Mouse (Mus musculus) urinary bladder, postnatal 10 days (tissue): ENCODE data around the gene Dcaf8.
A peak's percentile ranks its signal among the peaks of the same experiment; 100 is the strongest.

ENCODE experiments used
- DNase-seq: peaks from one replicate; pipeline ENCODE4 v3.0.0; 2022; ENCODE audit warnings: low spot score

The Dcaf8 gene

DNA sequence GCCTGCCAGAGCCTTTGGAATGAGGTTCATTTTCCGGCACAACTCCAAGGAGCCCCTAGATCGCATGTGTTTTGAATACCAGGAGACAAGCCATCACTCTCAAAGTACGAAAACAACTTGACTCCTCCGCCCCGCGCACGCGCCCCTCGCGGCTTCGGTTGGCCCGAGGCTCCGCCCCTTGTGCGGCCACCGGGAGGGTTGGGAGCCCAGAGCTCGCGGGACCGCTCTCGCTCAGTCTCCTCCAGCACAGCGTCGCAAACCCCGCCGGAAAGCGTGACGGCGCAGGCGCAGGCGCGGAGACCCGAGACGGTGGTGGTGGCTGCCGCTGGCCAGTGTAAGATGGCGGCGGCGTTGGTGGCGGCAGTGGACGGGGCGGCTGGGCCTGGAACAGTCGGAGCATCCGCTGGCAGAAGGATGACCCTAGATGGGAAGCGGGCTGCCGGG is at the start of gene Dcaf8:
Gene Dcaf8, plus strand, starts transcription at position 250 of the 444 bp plus-strand sequence.
- DNase-seq = peak; percentile 90

DNA sequence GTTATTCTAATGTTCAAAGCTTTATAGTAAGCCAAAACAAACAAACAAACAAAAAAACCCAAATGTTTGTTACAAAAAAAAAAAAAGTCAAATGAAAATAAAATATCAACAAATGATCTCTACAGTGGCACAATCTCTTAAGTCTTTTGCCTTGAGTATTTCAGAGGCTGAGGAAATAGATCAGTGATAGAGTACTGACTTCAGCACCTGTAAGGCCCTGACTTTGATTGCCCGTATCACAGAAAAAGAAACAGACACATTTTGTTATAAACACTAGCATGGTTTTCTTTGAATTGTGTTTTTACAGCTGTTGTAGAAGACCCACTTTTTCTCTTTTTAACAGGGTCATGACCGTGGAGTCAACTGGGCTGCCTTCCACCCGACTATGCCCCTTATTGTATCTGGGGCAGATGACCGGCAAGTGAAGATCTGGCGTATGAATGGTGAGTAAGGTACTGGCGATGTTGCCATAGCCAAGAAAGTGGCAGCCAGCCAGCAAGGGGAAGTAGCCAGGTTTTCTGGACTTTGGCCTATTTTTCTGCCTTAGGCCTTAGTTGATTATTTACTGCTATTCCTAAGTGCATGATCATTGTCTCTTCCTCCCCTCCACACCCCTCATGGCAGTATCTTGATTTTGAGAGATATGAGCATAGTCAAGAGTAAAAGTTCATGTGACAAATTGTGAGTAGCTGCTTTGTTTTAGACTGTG is 48.4 kb upstream of the Dcaf8 start:
- no peak for DNase-seq

DNA sequence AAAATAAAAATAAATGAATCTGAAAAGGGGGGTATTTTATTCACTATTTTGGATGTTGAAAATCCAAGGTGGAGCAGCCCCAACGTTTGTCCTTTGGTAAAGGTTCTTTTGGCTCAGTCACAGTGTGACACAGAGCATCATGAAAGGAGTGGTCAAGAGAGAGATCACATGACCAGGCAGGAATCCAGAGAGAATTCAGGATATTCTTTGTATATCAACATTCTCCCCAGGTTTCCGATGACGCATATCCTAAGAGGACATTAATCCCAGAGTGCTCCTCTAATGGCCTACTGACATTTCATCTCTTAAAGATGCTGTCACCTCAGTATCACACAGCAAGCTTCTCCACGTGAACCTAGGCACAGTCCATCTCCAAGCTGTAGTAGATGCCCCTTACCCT is 44.3 kb upstream of the Dcaf8 start:
- no peak for DNase-seq

DNA sequence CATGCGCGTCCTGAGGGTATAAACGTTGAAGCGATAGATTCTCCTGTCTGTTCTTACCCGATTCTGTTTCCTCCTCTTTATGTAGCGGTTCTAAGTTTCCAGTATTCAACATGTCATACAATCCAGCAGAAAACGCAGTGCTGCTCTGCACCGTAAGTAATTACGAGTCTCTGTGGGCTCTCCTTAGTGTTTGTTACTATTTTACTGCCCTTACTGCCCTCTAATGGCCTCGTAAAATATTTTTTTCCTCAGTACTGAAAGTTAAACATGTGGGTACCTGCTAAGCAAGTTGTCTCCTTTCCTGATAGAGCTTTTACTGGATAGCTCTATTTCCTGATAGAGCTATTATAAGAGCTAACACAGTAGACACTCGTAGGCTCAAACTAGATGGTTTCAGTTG is 42.8 kb upstream of the Dcaf8 start:
- DNase-seq = no peak

DNA sequence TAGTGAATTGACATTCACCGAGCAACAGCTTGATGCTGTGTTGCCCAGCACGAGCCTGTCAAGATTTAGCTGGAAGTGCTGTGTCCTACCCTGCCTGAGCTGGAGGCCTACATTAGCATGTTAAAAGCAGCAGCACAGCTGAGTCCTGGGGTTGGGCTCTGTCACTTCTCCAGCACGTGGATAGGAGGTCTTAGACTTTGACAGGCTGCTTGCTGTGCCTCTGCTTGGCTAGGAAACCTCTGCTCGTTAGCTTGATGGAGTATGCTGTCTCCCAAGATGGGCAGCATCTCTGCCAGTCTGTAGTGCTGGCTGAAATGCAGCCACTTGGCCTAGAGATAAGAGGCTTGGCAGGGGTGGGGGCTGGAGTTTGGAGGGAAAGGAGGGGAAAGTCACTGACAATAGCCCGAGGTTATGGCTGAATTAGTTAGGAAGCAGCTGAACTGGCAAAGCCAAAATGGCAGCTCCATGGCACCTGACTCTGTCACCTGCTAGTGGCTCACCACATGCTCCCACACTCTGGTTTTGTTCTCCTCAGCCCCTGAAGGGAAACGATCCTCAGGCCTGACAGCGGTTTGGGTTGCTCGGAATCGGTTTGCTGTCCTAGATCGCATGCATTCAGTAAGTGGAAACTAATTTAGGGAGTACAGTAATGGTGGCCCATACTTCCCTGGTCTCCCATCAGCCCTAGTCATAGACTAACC is 40.0 kb upstream of the Dcaf8 start:
- DNase-seq = no peak

DNA sequence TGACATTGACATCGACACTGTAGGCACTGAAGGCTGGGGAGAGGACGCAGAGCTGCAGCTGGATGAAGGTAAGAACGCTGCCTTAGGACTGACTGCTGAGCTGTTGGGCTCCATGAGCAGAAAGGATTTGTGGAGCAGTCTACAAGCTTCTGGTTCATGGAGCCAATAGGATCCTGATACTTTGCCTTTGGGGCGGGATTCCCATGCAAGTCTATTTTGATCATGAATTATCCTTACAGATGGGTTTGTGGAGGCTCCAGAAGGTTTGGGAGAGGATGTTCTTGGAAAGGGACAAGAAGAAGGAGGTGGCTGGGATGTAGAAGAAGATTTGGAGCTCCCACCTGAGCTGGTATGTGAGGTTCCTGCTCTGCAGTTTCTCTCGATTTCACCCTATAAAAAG is 30.9 kb upstream of the Dcaf8 start:
- DNase-seq = no peak

DNA sequence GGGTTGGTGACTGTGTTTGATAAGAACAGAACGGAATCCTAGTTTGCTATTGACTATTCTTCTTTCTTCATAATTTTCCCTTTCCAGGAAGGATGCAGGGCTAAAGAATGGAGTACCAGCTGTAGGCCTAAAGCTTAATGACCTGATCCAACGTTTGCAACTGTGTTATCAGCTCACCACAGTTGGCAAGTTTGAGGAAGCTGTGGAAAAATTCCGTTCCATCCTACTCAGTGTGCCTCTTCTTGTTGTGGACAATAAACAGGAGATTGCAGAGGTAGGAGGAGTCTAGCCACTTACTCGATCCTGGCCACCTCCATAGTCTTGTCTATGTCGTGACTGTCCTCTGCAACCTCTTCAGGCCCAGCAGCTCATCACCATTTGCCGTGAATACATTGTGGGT is 28.8 kb upstream of the Dcaf8 start:
- no peak for DNase-seq

DNA sequence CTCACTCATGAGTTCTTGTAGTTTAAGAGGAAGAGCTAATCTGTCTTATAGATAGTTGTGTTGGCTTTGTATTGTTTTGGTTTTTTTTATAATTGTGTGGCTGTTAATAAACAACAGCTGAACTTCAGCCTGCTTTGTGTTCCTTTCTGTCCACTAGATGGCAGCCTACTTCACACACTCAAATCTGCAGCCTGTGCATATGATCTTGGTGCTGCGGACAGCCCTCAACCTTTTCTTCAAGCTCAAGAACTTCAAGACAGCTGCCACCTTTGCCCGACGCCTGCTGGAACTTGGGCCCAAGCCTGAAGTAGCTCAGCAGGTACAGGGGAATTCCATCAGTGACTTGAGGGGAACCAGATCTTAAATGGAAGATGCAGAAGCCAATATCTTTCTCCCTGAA is 28.2 kb upstream of the Dcaf8 start:
- no peak for DNase-seq

DNA sequence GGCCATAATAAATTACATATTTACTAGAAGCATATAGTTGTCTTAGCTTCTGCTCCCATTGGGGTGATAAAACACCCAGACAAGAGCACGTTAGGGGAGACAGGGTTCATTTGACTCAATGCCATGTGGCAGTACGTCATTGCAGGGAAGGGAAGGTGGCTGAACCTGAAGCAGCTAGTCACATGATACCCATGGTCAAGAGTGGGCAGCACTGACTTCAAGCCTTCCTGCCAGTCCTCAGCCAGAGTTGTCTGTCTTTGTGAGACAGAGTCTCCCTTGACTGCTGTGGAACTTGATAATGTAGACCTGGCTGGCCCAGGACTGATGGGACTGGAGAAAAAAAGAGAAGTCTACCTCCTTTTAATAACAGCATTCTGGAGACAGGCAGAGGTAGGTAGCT is 25.2 kb upstream of the Dcaf8 start:
- no peak for DNase-seq

DNA sequence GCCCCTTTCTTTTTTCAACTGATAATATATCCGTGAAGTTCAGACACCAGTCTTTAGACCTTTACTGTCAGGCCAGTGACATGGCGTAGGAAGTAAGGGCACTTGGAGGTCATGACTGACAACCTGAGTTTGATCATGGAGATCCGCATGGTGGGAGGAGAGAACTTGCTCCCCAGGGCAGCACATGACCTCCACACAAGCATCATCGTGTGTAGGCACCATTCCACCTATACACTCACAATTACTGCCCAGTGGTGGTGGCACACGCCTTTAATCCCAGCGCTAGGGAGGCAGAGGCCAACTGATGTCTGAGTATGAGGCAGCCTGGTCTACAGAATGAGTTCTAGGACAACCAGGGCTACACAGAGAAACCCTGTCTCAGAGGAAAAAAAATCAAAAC is 23.3 kb upstream of the Dcaf8 start:
- DNase-seq = no peak

DNA sequence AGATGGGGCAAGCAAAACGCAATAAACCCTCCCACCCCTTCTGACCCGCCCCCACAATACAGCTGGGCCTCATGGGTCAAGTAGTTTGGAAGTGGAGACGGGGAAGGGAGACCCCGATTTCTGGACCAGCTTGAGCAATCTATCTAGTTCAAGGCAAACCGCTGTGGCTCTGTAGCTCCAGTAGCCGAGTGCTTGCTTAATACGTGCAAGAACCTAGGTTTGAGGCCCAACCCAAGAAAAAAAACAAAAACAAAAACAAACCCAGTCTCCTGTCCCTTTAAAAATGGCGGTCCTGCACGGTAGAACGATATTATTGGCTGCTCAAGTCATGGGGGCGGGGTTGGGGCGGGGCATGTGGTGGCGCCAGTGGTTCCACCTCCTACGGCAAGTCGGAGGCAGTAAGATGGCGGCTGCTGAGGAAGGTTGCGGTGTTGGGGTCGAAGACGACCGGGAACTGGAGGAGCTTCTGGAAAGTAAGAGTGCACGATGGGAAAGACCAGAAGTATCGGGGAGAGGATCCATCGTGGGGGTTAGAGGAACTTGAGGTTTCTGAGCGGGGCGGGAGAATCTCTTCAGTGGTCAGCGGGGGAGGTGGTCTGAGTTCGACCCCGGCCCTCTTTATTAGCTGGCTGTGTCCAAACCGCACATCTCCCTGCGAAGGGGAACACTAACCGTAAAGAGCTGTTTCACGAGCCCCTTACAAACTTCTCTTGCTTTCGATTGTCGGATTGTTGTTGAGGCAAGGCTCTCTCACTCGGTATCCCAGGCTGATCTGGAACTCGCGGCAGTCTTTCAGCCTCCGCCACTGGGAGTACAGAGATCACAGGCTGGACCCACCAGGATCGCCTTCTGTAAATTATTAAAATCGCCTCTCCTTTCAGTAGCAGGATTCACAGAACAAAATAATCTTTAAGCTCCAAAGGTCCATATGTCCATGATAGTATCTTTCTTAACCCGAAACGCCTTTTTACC is 21.2 kb upstream of the Dcaf8 start, which contains the start of gene Pex19:
Gene Pex19, plus strand, starts transcription at position 380 of the 972 bp plus-strand sequence.
- no peak for DNase-seq

DNA sequence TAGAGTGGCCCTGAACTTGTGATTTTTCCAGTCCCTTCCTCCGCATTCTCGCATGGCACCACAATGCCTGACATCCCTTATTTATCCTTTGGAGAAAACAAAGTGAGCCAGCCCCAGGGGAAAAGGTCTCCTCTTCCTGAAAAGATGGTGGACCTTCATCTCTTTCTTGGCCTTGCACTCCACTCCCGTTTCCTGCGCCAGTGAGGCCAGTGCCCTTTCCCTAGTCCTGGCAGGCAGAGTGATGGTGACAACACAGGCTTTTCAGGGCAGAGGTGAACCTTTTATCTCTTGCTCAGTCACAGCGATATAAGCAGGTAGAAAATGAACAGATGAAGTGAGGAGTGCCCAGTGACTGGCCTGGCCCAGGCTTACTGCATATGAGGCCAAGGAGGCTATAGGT is 20.4 kb upstream of the Dcaf8 start:
- no peak for DNase-seq

DNA sequence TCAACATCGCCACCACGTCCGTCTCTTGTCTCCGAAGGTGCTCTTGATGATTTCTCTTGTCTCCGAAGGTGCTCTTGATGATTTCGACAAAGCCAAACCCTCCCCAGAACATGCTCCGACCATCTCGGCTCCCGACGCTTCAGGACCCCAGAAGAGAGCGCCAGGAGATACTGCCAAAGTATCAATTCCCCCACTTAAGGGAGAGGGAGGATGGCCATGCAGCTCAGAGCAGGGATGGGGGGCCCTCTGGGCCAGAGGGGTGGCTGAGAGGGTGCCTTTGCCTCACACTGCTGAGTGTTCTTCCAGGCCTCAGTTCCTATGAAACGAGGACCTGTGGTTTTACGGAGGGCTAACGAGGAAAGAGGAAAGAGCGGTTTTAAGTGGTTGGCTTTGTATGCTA is 19.3 kb upstream of the Dcaf8 start:
- DNase-seq = no peak

DNA sequence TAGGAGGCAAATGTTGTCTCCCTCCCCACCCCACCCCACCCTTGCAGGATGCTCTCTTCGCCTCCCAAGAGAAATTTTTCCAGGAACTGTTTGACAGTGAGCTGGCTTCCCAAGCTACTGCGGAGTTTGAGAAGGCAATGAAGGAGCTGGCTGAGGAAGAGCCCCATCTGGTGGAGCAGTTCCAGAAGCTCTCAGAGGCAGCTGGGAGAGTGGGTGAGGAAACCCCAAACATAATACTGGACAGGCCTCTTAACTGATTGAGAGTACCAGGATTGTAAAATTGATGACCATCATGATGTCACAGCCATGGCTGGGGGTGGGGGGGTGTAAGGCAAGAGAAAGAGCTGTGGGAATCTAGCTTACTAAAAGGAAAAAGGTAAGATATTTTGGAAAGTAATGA is 18.8 kb upstream of the Dcaf8 start:
- DNase-seq = no peak

DNA sequence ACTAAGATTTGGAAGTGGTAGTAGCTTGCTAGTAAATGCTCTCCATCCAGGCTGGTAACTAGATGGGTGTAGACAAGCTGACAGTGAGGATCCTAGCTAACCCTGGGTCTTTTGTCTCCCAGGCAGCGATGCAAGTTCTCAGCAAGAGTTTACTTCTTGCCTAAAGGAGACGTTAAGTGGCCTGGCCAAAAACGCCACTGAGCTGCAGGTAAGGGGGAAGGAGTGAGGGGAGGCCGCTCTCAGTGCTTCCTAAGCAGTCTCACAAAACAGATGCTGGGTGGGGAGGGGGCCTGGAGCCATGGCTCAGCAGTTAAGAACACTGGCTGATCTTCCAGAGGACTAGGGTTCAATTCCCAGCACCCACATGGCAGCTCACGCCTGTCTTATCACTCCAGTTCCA is 18.1 kb upstream of the Dcaf8 start:
- DNase-seq = no peak

DNA sequence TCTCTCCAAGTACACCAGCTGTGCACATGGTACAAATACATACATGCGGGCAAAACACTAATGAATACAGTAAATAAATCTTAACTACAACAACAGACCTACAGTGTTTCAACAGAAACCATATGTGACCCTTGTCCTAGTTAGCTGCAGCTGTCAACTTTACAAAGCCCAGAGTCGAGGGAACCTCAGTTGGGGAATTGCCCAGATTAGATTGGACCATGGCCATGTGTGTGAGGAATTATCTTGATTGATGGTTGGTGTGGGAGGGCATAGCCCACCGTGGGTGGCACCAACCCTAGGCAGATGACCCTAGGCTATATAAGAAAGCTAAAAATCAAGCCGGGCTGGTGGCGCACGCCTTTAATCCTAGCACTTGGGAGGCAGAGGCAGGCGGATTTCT is 15.6 kb upstream of the Dcaf8 start:
- DNase-seq = no peak

DNA sequence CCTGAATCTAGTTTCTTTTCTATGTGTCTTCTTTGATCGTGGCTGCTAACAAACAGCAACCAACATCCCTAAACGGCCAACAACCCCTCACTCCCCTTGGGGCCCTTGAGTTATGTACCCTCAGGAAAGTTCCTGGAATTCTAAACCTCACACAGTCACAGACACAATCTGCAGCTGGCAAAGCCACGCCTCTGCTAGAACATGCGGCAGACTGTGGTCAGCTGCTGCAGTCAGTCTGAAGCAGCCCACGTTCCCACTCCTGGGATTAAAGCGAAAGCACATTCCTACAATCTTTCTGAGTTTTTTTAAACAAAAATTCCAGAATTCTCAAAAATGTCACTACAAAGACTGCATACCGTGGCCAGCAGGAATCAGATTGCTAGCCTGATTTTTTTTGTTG is 14.3 kb upstream of the Dcaf8 start:
- DNase-seq = no peak

DNA sequence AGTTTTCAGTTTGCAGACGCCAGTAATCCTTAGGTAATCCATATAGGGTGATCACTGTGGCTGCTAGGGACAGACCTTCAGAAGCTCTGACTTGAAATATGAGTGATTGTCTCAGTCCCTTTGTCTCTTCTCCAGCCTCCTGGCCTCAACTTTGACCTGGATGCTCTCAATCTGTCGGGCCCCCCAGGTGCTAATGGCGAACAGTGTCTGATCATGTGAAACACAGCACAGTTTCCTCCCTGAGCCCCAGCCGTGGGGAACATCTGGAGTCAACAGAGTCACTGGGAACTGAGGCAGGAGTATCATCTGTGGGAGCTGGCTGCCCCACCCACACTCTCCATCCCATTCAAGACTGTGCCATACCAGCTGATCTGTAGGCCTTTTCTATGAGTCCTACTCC is 13.8 kb upstream of the Dcaf8 start:
- DNase-seq = no peak

DNA sequence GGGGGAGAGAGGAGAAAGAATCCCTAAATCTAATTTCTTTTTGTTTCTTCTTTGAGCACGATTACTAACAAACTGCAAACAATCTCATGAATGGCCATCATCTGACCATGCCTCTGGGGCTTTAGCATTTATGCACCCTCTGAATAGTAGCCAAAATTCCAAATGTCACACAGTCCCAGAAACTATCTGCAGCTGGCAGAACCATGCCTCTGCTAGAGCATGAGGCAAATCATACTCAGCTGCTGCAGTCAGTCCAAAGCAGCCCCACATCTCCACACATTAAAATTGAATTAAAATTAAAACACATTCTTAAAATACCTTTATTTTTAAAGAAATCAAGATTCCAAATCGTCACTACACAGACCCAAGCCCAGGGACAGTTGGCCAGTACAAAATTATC is 7.7 kb upstream of the Dcaf8 start:
- no peak for DNase-seq

DNA sequence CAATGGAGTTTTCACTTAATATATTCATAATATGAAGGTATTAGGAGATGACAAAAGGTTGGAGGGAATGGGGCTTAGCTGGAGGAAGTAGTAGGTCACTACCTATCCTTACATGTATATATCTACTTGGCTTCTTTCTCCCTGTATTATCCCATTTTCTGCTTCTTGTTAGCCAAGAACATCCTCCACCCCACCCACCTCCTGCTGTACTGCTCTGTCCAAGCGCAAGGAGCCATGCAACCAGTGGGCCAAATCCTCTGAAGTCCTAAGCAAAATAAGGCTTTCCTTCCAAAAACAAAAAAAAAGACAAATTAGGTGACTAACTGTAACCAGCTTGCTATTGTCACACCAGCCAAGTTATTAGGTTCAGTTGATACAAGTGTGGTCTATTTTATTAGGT is 7.1 kb upstream of the Dcaf8 start:
- DNase-seq = no peak

DNA sequence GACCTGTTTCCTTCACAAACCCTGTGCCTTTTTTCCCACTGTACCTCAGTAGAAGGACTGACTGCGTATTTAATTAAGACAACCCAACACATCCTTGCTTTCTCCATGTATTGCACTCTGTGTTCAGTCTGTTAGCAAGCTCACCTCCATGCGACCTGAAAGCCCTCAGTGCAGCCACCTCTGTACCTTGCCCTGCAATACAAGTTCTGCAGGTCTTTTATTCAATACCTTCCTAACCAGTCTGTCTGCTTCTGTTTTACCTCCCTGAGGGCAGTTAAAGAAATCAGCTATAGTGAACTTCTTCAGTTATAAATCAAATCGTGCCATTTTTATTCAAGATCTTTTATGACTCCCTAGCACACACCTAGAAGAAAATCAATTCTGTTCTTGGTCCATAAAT is 6.4 kb upstream of the Dcaf8 start:
- no peak for DNase-seq

DNA sequence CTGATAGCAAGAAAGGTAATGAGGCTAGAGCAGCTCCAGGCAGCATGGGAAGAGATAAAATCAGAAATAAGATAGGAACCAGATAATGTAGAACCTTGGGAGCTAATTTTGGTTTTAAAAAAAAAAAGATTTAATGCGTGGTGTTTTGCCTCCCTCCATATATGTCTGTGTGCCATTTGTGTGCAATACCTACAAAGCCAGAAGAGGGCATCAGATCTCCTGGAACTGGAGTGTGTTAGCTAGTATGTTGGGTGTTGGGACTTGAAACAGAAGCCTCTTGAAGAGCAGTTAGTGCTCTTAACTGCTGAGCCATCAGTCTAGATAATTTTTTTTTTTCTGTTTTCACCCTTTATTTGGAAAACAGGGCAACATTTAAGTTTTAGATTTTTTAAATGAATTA is 4.3 kb upstream of the Dcaf8 start:
- DNase-seq = no peak
